Mouse (Mus musculus) lung, embryonic 14.5 days (tissue): ENCODE data around the gene Nyap2. TPM values are rescaled to one million over a fixed set of nuclear protein-coding genes. Genes with fewer than 3 reads are reported as not detected.

Experiments
- ATAC-seq: fragments of 200-750 bp; cut with Nextera tagmentation; 2 replicates; pipeline ENCODE4 v1.8.0; 2017; ENCODE audit warnings: mild to moderate bottlenecking, moderate TSS enrichment, moderate library complexity; ENCODE audit not compliant: insufficient read depth
- DNase-seq: peaks from one replicate; pipeline ENCODE4 v3.0.0-alpha.2; 2015
- H3K27ac ChIP-seq: fragments of 300-500 bp; sonication (generic); 2 replicates; pipeline ENCODE4 v1.5.1; 2014; ENCODE audit warnings: low read depth, mild to moderate bottlenecking, moderate library complexity
- H3K27me3 ChIP-seq: fragments of 300-500 bp; sonication (generic); 2 replicates; pipeline ENCODE4 v1.6.1; 2014; ENCODE audit warnings: low read length, control low read depth; ENCODE audit not compliant: insufficient read depth
- H3K36me3 ChIP-seq: fragments of 300-500 bp; sonication (generic); 2 replicates; pipeline ENCODE4 v1.6.1; 2014; ENCODE audit warnings: control low read depth; ENCODE audit not compliant: insufficient read depth
- H3K4me1 ChIP-seq: fragments of 300-500 bp; sonication (generic); 2 replicates; pipeline ENCODE4 v1.6.1; 2014; ENCODE audit warnings: antibody characterized with exemption, control low read depth; ENCODE audit not compliant: insufficient read depth
- H3K4me2 ChIP-seq: fragments of 300-500 bp; sonication (generic); 2 replicates; pipeline ENCODE4 v1.6.1; 2014; ENCODE audit warnings: mild to moderate bottlenecking
- H3K4me3 ChIP-seq: fragments of 300-500 bp; sonication (generic); 2 replicates; pipeline ENCODE4 v1.5.1; 2014; ENCODE audit warnings: low read depth, low read length
- H3K9ac ChIP-seq: fragments of 300-500 bp; sonication (generic); 2 replicates; pipeline ENCODE4 v1.6.1; 2014
- H3K9me3 ChIP-seq: fragments of 300-500 bp; sonication (generic); 2 replicates; pipeline ENCODE4 v1.6.1; 2016; ENCODE audit warnings: low read depth, low read length, control low read depth
- CTCF ChIP-seq: IDR thresholded peaks from 2 replicates; pipeline ENCODE4 v1.5.1; 2016; ENCODE audit warnings: antibody characterized with exemption, low read depth
- WGBS: fragments of 180-500 bp; shearing (Covaris S2); extraction: QIAGEN DNeasy Blood & Tissue Kit; methylation state at CpG from one replicate; pipeline ENCODE4 v1.1.7; 2014; 5-methylcytosine and 5-hydroxymethylcytosine counted together
- polyA plus RNA-seq: library from polyadenylated mRNA; unstranded; fragments of >200 nt; fragmentation: Nextera tagmentation; extraction: Ambion mirVana; gene quantifications from 2 replicates; pipeline ENCODE4 v1.2.1, GENCODE M21; 2014

The Nyap2 gene
- polyA plus RNA-seq, 1 experiment from 2014 or later = not detected

DNA sequence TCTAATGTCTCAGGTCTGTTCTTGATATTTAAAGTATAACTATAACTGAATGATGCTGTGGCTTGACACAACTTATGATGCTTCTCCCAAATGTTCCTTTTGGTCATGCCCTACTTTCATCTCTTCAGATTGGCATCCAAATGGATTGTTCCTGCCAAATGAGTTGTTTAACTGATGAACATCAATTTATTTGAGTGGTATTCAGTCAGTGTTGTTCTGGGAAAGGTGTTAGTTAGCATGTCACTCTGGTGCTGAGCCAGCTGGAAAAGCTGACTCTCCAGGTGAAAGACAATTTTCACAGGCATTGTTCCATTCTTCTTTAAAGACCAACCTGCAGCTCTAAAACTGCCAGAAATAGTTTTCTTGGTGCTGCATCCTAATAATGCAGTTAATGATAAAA is 43.0 kb downstream of the Nyap2 start:
- no peak overlapping the region for H3K27ac ChIP-seq
- no peaks in the 10 kb centered on the region for H3K9me3 ChIP-seq
- no peaks in the 10 kb centered on the region for H3K4me1 ChIP-seq
- no peaks in the 10 kb centered on the region for H3K36me3 ChIP-seq
- H3K4me2 ChIP-seq = no peak overlapping the region
- no peak for DNase-seq
- no peaks in the 10 kb centered on the region for H3K27me3 ChIP-seq
- no peak for ATAC-seq
- no peak overlapping the region for H3K4me3 ChIP-seq
- H3K9ac ChIP-seq = no peak overlapping the region
- no peak for TF ChIP-seq CTCF

GRCm38 (mm10) chr1:81132007-81132712 is 55.4 kb downstream of the Nyap2 start:
- H3K4me3 ChIP-seq = no peak overlapping the region
- ATAC-seq (no peak), DNase-seq (no peak)
- WGBS = 79% methylated on average over 8 of the region's 8 CpGs
- TF ChIP-seq CTCF = no peak
- H3K27me3 ChIP-seq = no peaks in the 10 kb centered on the region
- H3K4me1 ChIP-seq = no peaks in the 10 kb centered on the region
- H3K9ac ChIP-seq = no peak overlapping the region
- no peaks in the 10 kb centered on the region for H3K9me3 ChIP-seq
- H3K27ac ChIP-seq = no peak overlapping the region
- H3K4me2 ChIP-seq = no peak overlapping the region
- no peaks in the 10 kb centered on the region for H3K36me3 ChIP-seq

- TF ChIP-seq CTCF = no peak
- Histone ChIP-seq H3K4me3 (no peak overlapping the region), H3K4me2 (no peak overlapping the region), H3K9me3 (no peaks in the 10 kb centered on the region), H3K36me3 (no peaks in the 10 kb centered on the region), H3K9ac (no peak overlapping the region), H3K4me1 (no peaks in the 10 kb centered on the region), H3K27ac (no peak overlapping the region), H3K27me3 (no peaks in the 10 kb centered on the region)
- ATAC-seq = no peak
- DNase-seq = no peak
These were observed 67.1 kb downstream of the Nyap2 start for GRCm38 (mm10) chr1:81143855-81144254.

GRCm38 (mm10) chr1:81145576-81145975 is 68.8 kb downstream of the Nyap2 start:
- no peak overlapping the region for H3K9ac ChIP-seq
- no peak overlapping the region for H3K4me3 ChIP-seq
- no peaks in the 10 kb centered on the region for H3K27me3 ChIP-seq
- no peaks in the 10 kb centered on the region for H3K9me3 ChIP-seq
- ATAC-seq (no peak), DNase-seq (no peak)
- no peak overlapping the region for H3K27ac ChIP-seq
- TF ChIP-seq CTCF = no peak
- no peaks in the 10 kb centered on the region for H3K36me3 ChIP-seq
- no peaks in the 10 kb centered on the region for H3K4me1 ChIP-seq
- no peak overlapping the region for H3K4me2 ChIP-seq

DNA sequence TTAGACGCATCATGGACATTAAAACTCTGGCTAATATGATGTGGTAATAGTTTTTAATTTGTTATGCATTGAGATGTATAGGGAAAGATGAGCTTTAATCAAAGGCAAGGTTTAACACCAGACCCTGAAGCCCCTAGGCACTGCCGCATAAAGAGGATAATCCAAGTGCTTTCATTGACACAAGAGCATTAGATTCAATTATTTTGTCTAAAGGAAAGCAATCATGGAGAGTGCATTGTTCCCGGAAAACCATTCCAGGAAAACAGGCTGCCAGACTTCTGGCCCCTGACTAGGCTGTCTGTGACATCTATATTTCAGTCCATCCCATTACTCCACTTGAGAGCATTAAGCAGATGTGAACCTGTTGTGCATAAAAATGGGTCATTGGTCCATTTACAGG is 92.5 kb downstream of the Nyap2 start:
- no peak overlapping the region for H3K4me2 ChIP-seq
- WGBS = 77% methylated on average over 3 of the region's 3 CpGs
- H3K9ac ChIP-seq = no peak overlapping the region
- ATAC-seq (no peak), DNase-seq (no peak)
- H3K4me3 ChIP-seq = no peak overlapping the region
- no peaks in the 10 kb centered on the region for H3K27me3 ChIP-seq
- no peaks in the 10 kb centered on the region for H3K9me3 ChIP-seq
- H3K27ac ChIP-seq = no peak overlapping the region
- H3K4me1 ChIP-seq = no peaks in the 10 kb centered on the region
- TF ChIP-seq CTCF = no peak
- H3K36me3 ChIP-seq = no peaks in the 10 kb centered on the region

DNA sequence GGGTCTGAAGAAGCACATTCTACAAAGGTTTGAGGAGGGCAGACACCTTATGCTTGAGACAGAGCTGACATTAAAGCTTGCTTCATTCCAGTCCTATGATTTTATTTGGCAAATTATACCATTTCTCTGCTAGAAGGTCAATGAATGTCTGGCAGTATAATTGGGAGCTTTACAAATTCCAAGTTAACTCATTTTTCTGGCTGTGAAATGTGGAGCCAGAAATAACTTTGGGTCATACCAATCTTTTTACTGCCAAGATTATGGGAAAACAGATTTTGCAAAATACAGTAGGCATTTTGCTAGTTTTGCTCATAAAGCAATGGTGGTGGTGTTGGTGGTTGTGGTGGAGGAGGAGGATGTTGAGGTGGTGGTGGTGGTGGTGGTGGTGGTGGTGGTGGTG is 96.0 kb downstream of the Nyap2 start:
- Histone ChIP-seq H3K27me3 (no peaks in the 10 kb centered on the region), H3K4me2 (no peak overlapping the region), H3K9ac (no peak overlapping the region), H3K27ac (no peak overlapping the region), H3K36me3 (no peaks in the 10 kb centered on the region), H3K4me3 (no peak overlapping the region), H3K4me1 (no peaks in the 10 kb centered on the region), H3K9me3 (no peaks in the 10 kb centered on the region)
- ATAC-seq (no peak), DNase-seq (no peak)
- no peak for TF ChIP-seq CTCF

GRCm38 (mm10) chr1:81173303-81173702 is 96.6 kb downstream of the Nyap2 start:
- Histone ChIP-seq H3K36me3 (no peaks in the 10 kb centered on the region), H3K27me3 (no peaks in the 10 kb centered on the region), H3K9me3 (no peaks in the 10 kb centered on the region), H3K4me1 (no peaks in the 10 kb centered on the region), H3K4me2 (no peak overlapping the region), H3K4me3 (no peak overlapping the region), H3K9ac (no peak overlapping the region), H3K27ac (no peak overlapping the region)
- WGBS = 81% methylated on average over 1 of the region's 1 CpGs
- DNase-seq (no peak), ATAC-seq (no peak)
- TF ChIP-seq CTCF = no peak

- H3K4me2 ChIP-seq = no peak overlapping the region
- H3K27ac ChIP-seq = no peak overlapping the region
- 87% methylated on average over 4 of the region's 4 CpGs for WGBS
- H3K27me3 ChIP-seq = no peaks in the 10 kb centered on the region
- H3K4me3 ChIP-seq = no peak overlapping the region
- no peak for TF ChIP-seq CTCF
- no peak for ATAC-seq
- H3K9ac ChIP-seq = no peak overlapping the region
- H3K9me3 ChIP-seq = no peaks in the 10 kb centered on the region
- DNase-seq = no peak
- H3K36me3 ChIP-seq = no peaks in the 10 kb centered on the region
- no peaks in the 10 kb centered on the region for H3K4me1 ChIP-seq
These were observed 103.0 kb downstream of the Nyap2 start for GRCm38 (mm10) chr1:81179725-81180124.
